Mouse (Mus musculus) stomach, postnatal 0 days (tissue): Measurements from ENCODE around the gene Zbed4.

Source experiments
- CTCF ChIP-seq: IDR thresholded peaks from 2 replicates; pipeline ENCODE4 v1.5.1; 2016; ENCODE audit warnings: antibody characterized with exemption, low read depth, mild to moderate bottlenecking, moderate library complexity
- EP300 ChIP-seq: optimal IDR thresholded peaks from 2 replicates; pipeline ENCODE3; 2016; ENCODE audit warnings: antibody characterized with exemption

GRCm38 (mm10) chr15:88829791-88830440 is 78.5 kb downstream of the Zbed4 start:
- TF ChIP-seq EP300 (no peak), CTCF (no peak)
